Mouse (Mus musculus) retina, postnatal 7 days (tissue): ENCODE results near the gene Megf6.

Source experiments
- DNase-seq: peaks from one replicate; pipeline ENCODE4 v3.0.0-alpha.2; 2012; ENCODE audit warnings: low read depth, low spot score

Megf6 gene

DNA sequence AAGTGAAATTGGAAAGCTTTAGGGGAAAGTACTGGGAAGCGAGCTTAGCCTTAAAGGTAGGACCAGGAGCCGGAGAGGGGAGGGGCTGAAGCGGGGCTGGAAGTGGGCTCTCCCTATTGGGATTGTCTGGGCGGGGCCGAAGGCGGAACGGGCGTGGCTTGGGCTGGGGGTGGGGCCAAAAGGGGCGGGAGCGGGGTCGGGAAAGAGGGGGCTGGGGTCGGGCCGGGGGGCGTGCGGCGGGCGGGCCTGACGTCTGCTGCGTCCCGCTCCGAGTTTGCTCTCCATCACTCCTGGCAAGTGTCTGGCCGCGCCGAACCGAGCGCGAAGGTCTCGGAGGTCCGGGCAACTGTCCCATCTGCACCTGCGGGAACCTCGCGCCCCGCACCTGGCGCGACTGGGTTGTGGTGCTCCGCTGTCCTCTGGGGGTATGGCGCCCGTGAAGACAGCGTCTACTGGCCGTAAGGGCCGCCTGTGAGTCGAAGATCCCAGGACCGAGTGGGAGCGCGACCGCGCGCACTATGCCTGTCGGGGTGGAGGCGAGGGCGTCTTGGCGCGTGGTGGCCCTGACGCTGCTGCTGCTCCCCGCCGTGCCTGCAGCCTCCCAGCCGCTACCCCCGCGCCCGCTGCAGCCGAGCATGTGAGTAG, at the start of gene Megf6:
Megf6 (plus strand) TSS at position 225 of the 645 bp plus-strand sequence.
- no peak for DNase-seq

DNA sequence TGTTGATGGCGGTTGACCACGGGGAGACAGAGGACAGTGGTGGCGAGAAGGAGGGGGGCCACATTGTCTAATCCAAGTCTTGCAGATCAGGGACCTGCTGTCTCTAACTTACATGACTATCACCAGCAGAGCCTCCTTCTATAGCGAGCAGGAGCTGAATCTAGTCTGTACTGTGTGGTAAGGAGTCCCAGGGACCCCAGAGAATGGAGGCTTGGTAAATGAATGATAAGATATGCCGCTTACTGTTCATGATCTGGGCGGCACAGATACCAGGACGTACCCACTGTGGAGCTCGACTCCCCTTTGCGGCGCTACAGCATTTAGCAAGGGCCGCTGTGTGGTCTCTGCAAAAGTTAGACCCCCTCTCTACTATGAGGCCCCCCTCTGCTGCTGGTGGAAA, 48.7 kb upstream of the Megf6 start:
- DNase-seq = no peak

DNA sequence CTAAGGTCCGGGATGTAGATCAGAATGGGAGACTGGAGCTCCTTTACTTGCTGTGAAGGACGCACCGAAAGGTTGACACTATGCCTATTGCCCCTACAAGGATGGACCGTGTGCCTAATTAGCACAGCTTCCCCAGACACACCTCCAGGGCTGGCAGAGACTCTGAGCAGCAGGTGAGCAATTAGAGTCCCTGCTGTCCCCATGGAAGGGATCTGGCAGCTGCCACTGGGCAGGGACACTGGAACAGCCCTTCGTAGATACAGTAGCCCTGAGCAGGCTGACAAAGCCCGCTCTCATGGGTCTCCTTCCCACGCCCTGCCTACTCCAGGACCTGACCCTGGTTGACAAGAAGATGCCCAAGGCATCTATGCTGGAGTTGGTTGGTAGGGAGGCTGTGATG, 48.2 kb upstream of the Megf6 start:
- DNase-seq = no peak

DNA sequence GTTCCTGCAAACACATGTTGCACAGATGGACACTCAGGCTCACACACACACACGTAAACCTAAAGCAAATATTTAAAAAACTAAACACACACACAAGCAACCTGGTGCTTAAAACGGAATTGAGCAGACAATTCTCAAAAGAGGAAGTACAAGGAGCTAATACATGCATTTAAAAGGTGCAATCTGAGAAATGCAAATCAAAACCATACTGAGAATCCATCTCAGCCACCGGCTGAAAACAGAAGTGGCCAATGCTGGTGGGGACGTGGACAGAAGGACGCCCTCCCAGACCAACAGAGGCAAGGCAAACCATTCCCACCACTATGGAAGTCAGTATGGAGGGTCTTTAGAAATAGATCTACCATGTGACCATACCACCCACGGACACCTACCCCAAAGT, 47.0 kb upstream of the Megf6 start:
- DNase-seq = no peak

DNA sequence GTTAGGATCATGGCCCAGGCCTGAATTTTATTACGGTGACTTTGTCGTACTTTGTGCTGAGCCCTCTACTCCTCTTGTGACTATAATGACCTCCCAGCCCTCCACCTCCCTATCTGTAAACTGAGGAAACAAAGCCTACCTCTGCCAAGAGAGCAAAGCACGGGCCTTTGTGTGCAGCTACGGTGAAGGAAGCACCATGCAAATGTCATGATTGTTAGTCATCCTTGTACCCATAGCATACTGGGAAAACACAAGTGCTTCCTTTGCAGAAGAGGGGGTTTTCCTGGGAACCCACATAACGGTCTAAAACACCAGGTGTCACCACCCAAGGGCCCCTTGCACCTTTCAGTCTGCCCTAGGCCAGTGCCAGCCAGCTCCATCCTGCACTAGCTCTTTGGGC, 45.3 kb upstream of the Megf6 start:
- DNase-seq = no peak

DNA sequence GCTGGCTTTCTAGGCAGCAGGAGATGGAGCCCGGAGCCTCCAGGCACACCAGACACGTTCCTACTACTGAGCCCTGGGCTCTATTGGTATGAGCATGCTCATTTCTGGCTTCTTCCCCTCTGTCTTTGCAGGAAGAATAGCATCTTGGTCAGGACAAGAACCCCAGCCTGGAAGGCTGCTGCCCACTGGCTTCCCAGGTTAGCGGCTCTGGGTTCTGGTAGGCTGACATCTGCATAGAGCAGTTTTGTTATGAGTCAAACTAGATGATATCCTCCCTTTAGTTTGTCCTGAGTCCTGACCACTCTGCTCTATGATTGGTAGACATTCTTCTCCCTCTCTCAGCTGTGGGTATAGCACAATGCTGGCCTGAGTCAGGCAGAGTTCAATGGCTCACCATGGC, 43.3 kb upstream of the Megf6 start:
- DNase-seq = no peak

DNA sequence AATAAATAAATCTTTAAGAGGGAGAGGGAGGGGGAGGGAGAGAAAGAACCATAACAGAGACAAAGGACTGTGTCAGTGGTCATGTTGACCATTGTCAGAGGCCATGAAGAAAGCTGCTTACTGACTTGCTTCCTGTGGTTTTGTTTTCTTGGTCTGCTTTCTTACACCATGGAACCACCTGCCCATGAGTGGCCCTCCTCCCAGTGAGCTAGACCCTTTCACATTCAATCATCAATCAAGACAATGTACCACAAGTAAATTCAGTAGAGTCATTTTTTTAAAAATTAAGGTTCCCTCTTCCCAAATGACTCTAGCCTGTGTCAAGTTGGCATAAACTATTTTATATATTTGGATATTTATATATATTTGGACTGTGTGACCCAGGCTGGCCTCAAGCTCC, 40.6 kb upstream of the Megf6 start:
- DNase-seq = no peak

DNA sequence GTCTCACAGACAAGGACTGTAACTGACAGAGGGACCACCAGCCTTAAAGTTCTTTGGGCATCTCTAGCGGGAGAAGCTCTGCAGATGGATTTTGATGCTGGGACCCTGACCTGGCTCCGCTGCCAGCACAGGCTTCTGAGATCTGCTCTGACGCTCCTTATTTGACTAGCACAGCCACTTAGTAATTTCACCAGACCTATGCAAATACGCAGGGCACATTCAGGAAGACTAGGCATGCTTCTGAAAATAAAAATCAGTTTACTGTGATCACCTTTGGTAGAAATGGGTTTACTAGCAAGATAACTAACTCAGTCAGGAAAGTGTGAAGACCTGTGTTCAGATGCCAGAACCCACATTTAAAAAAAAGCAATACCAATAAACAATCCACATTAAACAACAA, 38.6 kb upstream of the Megf6 start:
- DNase-seq = no peak

DNA sequence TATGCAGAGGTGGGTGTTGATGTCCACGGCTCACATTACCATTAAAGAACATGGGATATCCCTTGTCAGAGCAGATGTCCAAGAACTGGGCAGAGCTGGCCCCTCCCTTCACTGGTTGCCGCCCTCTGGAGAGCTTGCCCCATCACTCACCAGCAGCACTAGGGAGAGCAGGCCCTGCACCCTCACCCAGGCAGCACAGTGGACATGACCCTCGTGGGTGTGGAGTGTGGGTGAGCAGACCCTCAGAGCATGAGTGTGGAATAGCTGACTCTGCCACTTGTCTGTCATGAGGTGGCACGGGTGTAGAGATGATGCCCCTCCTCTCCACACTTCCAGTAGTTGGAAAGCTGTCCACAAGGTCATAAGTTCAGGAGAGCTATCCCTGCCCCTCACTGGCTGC, 35.7 kb upstream of the Megf6 start:
- DNase-seq = no peak

DNA sequence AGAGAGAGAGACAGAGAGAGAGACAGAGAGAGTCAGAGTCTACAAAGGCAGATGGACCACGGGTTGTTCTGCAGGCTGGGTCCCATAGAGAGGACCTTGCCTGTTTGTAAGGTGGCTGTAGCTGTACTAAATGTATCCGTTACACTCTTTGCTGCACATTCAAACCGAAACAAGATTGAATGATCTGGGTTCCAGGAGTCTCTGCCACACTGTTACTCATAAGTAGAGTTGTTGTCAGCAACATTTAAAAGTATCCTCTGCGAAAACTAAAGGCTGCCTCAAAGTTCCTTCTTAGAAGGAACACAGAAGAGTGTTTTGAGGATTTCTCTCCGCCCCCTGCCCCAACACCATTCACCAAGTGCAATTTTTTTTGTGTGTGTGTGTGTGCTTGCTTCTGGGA, 33.4 kb upstream of the Megf6 start:
- no peak for DNase-seq

DNA sequence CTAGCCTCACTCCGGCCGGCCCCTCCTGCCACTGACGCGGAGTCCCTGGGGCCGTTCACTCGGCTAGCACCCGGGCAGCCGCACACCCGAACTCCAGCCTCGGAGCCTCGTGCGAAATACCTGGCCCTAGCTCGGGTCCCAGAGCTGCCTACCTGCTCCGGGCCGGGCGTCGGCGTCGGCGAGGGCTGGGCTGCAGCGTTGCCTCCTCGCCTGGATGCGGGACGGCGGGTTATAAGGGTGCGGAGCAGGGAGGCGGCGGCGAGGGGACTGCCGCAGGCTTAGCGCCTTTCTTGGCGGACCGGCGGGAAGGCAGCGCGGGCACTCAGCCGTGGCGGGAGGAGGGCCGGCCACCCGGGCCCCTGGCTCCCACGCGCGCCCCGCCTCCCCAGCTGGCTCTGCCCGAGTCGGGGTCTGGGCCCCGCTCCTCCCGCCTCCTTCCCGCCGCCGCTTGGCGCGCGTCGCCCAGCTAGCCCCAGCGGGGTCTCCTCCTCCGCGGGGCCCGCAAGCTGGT, 30.8 kb upstream of the Megf6 start:
- DNase-seq = peak; percentile 36

DNA sequence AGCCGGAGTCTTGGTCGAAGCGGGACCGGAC, 30.5 kb upstream of the Megf6 start, which contains the start of gene Trp73:
Trp73 (minus strand) TSS at position 27 of the 31 bp plus-strand sequence.
- DNase-seq = no peak

DNA sequence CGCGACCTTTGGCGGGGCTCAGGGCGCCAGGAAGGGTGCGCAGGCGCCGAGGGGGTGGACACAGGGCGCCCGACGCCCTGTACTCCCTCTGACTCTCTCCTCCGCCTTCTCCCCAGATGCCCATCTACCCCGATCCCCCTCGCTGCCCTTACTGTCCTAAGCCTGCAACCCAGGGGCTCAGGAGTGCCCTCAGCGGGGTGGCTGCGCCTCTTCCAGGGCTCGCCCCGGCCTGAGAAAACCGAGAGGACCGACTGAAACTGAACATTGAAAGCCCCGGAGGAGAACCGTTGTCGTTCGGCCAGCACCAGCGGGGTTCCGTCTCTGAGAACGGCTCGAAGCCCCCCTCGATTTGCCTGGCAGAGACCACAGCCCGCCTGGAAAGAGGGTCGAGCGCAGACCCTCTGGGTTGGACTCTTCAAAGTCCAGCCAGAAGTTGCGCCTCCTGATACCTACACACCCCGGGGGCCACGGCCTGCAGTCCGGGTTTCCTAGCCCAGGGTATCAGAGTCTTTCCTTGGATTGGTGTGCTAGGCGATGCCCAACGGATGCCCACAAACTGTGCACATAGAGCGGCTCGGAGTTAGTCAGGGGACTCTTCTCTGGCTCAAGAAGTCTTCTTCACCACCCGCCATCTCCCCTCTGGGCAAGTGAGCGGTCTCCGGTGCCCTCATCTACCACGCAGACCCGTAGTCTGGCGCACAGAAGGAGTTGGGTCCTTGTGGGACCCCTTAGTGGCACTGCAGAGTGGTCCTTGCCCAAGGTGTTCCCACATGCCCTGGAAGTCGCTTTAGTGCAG, 30.1 kb upstream of the Megf6 start:
- DNase-seq = no peak

DNA sequence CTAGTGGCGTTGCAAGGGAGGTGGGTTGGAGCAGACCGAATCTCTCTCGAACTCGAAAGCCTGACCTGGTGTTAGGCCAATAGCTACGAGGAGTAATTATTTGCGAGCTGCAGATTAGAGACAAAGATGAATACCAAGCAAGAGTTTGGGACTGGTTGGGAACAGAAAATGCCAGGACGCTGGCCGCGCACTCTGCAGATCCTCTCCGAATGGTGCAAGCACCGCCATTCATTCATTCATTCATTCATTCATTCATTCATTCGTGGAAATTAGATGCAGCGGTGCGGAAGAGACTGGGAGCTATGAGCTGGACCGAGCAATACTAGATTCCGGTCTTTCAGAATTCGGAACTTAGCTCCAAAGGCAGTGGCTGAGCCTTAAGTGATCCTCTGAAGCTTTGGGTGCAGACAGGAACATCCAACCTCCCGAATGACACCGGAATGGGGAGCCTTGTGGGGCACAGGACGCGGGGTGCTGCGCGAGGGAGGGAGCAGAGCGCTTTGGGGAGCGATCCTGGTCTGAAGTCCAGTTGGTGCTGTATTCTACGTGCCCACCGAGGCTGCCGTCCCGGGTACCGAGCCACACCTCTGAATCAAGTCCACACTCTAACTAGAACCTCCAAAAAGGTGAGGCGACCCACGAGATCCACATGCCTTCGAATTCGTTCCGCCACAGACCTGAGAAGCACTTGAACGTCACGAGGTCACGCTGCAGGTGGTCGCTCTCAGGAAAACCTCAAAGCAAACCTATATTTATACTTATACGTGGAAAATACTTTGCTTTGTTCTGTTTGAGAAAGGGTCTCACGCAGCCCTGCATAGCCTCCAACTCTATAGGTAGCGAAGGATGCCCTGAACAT, 29.3 kb upstream of the Megf6 start:
- DNase-seq = no peak

DNA sequence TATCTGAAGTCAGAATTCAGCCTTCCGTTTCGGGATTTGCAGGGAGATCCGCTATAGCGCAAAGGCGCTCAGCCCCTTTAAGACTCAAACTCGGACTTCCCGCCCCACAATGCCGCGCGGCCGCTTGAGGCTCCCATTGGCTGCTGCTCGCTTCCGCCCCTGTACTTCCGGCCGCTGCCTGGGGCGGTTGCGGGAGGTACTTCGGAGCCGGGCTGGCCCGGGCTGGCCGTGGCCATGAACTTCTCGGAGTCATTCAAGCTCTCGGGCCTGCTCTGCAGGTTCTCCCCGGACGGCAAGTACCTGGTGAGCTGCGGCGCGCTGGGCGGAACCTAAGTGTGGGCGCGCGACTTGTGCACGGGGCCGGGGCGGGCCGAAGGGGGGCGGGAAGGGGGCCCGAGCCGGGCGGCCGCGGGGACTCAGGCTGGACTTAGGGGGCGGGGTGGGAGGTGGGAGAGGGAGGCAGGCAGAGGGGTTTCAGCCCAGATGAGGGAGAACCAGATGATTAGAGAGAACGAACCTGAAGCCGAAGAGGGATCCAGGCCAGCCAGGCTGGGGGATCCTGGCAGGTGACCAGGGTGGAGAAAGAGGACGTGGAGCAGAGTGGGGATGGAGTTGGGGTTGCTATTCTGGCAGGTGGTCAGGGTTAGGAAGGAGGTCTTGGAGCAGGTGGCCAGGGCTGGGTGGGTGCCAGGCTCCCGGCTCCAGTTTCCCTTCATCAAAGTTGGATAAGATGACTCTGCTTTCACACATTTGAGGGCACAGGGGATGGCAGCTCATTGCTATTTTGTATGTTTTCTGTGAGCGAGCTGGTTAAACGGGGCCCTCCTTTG, 28.1 kb upstream of the Megf6 start, which contains the start of gene Wrap73:
Wrap73 (plus strand) TSS at position 162 of the 830 bp plus-strand sequence.
- peak; percentile 84 for DNase-seq

DNA sequence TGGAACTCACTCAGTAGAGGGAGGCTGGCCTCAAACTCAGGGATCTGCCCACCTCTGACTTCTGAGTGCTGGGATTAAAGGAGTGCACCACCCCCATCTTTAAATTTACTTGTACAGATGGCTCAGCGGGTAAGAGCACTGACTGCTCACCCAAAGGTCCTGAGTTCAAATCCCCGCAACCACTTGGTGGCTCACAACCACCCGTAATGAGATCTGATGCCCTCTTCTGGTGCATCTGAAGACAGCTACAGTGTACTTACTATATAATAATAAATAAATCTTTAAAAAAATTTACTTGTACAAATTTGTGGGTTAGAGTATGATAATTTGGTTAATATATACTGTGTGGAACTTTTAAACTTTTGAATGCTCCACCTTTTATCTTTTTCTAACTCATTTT, 25.8 kb upstream of the Megf6 start:
- no peak for DNase-seq

DNA sequence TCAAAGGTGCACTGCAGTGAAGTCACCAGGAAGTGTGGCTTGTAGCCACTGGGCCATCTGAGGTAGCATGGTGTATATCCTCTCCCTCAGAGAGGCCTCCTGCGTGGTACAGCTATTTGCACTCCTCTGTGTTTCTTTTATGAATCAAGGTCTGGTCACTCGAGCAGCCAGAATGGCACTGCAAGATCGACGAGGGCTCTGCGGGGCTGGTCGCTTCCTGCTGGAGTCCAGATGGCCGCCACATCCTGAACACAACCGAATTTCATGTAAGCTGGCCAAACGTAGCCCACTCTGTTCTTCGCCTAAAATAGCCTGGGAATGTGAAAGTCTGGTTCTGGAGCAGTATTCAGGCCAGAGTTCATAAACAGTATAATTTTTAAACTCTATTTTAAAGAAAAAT, 24.2 kb upstream of the Megf6 start:
- no peak for DNase-seq

DNA sequence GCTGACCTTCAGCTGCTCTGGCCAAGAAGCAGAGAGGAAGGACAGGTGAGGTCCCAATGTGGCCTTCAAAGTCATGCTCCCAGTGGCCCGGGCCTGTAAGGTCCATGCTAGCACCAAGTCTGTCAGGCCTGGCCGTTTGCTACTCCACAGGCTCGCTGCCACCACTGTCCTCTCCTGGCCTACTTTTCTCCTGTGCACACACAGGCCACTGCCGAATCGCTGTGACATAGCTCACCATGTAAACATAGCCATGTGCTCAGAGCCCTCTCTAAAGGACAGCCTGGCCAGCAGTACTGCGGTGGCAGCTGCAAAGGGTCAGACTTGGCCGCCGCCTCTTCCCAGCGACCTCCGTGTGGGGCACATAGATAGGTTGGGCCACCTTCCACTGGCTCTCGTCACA, 16.4 kb upstream of the Megf6 start:
- no peak for DNase-seq

DNA sequence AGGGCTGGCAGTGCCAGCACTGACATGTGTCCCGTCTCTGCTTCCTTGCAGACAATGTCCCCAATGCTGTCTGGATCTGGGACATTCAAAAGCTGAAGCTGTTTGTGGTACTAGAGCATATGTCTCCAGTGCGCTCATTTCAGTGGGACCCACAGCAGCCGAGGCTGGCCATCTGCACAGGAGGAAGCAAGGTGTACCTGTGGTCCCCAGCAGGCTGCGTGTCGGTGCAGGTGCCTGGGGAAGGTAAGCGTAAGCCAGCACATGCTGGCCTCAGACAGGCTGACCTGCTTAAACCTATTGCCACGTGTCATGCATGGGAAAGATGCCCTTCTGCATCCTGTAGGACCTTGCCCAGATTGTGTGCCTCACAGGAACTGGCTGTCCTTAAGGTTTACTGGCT, 14.5 kb upstream of the Megf6 start:
- no peak for DNase-seq

DNA sequence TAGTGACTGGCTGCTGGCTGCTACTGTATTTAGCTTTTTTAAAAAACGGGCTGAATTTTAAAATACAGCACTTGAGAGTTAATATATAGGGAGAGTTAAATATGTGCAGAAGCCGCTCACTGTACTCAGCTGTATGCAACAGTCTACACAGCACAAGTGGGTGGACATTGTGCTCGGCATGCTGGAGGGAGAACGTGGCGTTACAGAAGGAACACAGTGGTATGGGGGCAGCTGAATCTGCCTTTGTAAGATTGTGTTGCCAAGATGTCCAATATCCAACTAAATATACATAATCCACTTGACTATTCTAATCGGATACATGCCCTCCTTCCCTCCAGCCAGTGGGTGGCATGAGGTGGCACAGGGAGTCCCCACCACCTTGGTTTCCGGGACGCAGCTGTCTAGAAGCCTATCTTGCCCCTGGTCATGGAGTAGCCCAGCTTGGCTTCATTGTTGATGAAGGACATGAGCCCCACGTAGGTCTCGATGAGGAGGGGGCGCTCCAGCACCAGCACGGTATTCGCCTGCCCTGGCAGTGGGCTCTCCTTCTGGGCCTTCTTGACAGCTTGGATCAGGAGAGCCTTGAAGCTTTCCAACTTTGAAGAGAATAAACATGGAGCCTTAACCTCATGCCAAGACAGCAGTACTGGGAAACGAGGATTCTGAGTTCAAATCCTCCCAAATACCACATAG, 12.4 kb upstream of the Megf6 start:
- DNase-seq = no peak

DNA sequence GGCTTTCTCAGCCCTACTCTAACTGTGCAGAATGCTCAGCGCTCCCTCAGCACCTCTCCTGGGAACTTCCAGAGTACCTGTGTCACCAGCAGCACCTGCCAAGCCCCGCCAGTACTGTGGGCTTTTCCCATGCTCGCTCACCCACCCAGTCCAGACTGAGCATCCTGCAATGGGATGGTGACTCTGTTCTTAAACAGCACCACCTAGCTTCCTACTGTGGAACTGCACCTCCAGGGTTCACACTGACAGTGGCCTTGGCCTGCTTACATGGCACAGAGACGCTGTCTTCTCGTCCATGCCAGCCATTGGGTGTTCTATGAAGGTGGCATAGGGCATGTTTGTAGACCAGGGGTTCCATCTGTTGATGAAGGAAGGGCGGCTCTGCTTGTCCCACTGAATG, 11.5 kb upstream of the Megf6 start:
- DNase-seq = peak; percentile 79
